Mouse (Mus musculus) heart, embryonic 15.5 days (tissue): ENCODE data around the gene Sap30bp. TPM values are rescaled to one million over a fixed set of nuclear protein-coding genes. Genes with fewer than 3 reads are reported as not detected.
A peak's percentile ranks its signal among the peaks of the same experiment; 100 is the strongest.

Experiments
- ATAC-seq: fragments of 200-750 bp; cut with Nextera tagmentation; replicated peaks from 2 replicates; pipeline ENCODE4 v1.8.0; 2017; ENCODE audit warnings: low read depth, moderate TSS enrichment; ENCODE audit not compliant: insufficient number of reproducible peaks, insufficient read depth, low FRiP score
- H3K27ac ChIP-seq: fragments of 300-500 bp; sonication (generic); 2 replicates; pipeline ENCODE4 v1.5.1; 2015; ENCODE audit warnings: mild to moderate bottlenecking, inconsistent platforms
- H3K27me3 ChIP-seq: fragments of 300-500 bp; sonication (generic); 2 replicates; pipeline ENCODE4 v1.6.1; 2015; ENCODE audit warnings: inconsistent platforms
- H3K36me3 ChIP-seq: fragments of 300-500 bp; sonication (generic); 2 replicates; pipeline ENCODE4 v1.6.1; 2015; ENCODE audit warnings: mild to moderate bottlenecking, inconsistent platforms
- H3K4me1 ChIP-seq: fragments of 300-500 bp; sonication (generic); replicated peaks from 2 replicates; pipeline ENCODE4 v1.6.1; 2015; ENCODE audit warnings: inconsistent platforms
- H3K4me2 ChIP-seq: fragments of 300-500 bp; sonication (generic); 2 replicates; pipeline ENCODE4 v1.6.1; 2015; ENCODE audit warnings: inconsistent platforms, mild to moderate bottlenecking, moderate library complexity
- H3K4me3 ChIP-seq: fragments of 300-500 bp; sonication (generic); 2 replicates; pipeline ENCODE4 v1.5.1; 2015; ENCODE audit warnings: mild to moderate bottlenecking, inconsistent platforms
- H3K9ac ChIP-seq: fragments of 300-500 bp; sonication (generic); 2 replicates; pipeline ENCODE4 v1.6.1; 2015; ENCODE audit warnings: mild to moderate bottlenecking, inconsistent platforms
- H3K9me3 ChIP-seq: fragments of 300-500 bp; sonication (generic); replicated peaks from 2 replicates; pipeline ENCODE4 v1.6.1; 2016; ENCODE audit warnings: inconsistent platforms
- WGBS: fragments of 180-500 bp; shearing (Covaris S2); methylation state at CpG from one replicate; pipeline ENCODE4 v1.1.7; 2015; ENCODE audit warnings: mixed read lengths; 5-methylcytosine and 5-hydroxymethylcytosine counted together
- polyA plus RNA-seq: library from polyadenylated mRNA; unstranded; fragments of >200 nt; fragmentation: Nextera tagmentation; extraction: Ambion mirVana; gene quantifications from 2 replicates; pipeline ENCODE4 v1.2.1, GENCODE M21; 2015

Gene Sap30bp
- polyA plus RNA-seq, 1 experiment from 2014 or later: 21.4 TPM

DNA sequence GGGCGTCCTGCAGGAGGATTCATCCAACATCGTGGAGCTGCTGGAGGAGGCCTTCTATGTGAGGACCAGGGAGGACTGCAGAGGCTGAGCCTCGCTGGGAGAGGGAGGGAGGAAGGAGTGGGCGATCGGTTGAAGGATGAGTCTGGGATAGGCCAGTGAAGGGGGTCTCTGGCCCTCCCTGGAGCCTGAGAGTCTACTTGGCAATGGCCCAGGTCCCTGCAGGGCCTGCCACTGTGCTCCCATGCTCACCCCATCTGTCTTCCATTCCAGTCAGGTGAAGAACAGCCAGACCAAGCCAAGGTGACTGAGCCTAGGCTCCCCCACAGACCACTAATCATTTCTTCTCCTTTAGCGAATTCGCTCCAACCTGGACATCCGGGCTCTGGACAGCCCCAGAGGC, 50.2 kb downstream of the Sap30bp start:
- Histone ChIP-seq H3K4me1 (no peaks in the 10 kb centered on the region), H3K36me3 (no peaks in the 10 kb centered on the region), H3K9me3 (no peaks in the 10 kb centered on the region), H3K4me3 (no peak overlapping the region), H3K9ac (no peak overlapping the region), H3K4me2 (no peak overlapping the region), H3K27ac (no peak overlapping the region), H3K27me3 (peaks cover 22% of the 10 kb centered on the region)
- WGBS: 69% methylated on average over 8 of the region's 8 CpGs
- ATAC-seq: no peak

DNA sequence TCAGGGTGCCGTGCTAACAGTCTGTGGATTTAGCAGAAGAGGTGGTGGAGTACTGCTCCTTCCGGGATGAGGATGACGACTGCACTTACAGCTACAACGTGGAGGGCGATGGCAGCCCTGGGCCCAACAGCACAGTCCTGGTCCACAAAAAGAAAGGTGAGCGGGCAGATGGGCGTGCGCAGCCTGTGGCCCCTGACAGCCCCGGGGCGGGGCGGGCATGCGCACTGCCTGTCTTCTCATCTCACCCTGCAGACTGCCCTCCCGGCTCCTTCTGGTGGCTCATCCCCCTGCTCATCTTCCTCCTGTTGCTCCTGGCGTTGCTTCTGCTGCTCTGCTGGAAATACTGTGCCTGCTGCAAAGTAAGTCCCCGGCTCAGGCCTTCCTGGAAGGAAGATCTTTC, 56.6 kb downstream of the Sap30bp start:
- H3K9me3 ChIP-seq: no peaks in the 10 kb centered on the region
- no peak overlapping the region for H3K27ac ChIP-seq
- H3K36me3 ChIP-seq: no peaks in the 10 kb centered on the region
- 21% methylated on average over 15 of the region's 15 CpGs for WGBS
- peak overlapping the region; percentile 16 for H3K4me3 ChIP-seq
- H3K4me2 ChIP-seq: peak overlapping the region; percentile 46
- H3K4me1 ChIP-seq: no peaks in the 10 kb centered on the region
- no peak overlapping the region for H3K9ac ChIP-seq
- ATAC-seq: no peak
- H3K27me3 ChIP-seq: peaks cover 16% of the 10 kb centered on the region

DNA sequence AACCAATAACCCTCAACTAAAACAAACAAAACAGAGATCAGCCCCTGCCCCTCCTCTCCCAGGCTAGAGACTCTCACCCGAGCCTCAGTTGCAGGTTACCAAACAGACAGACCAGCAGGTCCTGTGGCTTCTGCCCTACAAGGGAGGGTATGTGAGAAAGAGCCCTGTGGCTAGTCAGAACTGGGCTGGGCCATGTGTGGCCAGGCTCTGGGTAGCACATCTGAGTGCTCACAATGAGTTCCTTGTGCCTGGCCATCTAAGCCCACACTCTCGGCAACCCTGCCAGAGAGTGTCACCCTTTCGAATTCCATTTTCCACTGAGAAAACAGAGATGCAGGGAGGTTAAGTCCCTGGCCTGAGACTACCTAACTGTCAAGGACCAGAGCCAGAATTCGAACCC, 59.0 kb downstream of the Sap30bp start:
- WGBS: 65% methylated on average over 4 of the region's 4 CpGs
- Histone ChIP-seq H3K36me3 (no peaks in the 10 kb centered on the region), H3K9me3 (no peaks in the 10 kb centered on the region), H3K27ac (no peak overlapping the region), H3K9ac (no peak overlapping the region), H3K4me1 (no peaks in the 10 kb centered on the region), H3K4me2 (no peak overlapping the region), H3K27me3 (peaks cover 16% of the 10 kb centered on the region), H3K4me3 (no peak overlapping the region)
- no peak for ATAC-seq

DNA sequence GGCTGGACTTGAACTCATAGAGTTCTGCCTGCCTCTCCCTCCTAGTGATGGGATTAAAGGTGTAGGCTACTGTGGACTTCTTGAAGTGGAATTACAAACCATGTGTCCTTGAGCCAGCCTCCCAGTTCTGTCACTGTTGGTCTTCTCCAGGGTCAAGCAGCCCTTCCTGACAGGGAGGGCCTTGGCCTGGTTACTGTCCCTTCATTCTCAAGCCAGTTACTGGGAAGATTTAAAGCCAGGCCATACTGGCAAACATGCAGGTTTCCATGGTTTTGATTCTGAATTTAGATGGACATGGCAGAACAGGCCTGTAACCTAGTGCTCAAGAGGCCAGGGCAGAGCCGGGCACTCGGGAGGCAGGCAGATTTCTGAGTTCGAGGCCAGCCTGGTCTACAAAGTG, 62.2 kb downstream of the Sap30bp start:
- ATAC-seq: no peak
- no peaks in the 10 kb centered on the region for H3K4me1 ChIP-seq

DNA sequence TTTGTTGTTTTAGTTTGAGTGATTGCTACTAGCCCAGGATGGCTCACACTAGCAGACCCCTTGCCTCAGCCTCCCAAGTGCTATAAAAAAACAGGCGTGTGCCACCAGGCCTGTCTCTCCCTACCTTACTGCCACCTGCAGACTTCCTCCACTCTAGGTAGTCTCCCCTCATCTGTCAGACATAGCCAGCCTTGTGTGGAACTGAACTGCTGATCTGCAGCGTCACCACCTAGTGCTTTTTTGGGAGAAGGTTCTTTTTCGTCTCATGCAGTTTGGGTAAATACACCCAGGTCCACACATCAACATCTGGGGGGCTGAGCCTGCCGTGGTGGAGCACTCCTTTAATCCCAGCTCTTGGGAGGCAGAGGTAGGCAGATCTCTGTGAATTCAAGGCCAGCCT, 64.0 kb downstream of the Sap30bp start:
- 73% methylated on average over 4 of the region's 4 CpGs for WGBS
- Histone ChIP-seq H3K9me3 (no peaks in the 10 kb centered on the region), H3K4me2 (no peak overlapping the region), H3K4me1 (no peaks in the 10 kb centered on the region), H3K27me3 (peaks cover 12% of the 10 kb centered on the region), H3K9ac (no peak overlapping the region), H3K36me3 (no peaks in the 10 kb centered on the region), H3K27ac (no peak overlapping the region), H3K4me3 (no peak overlapping the region)
- no peak for ATAC-seq

More for the DNA sequence above, 62.2 kb downstream of the Sap30bp start:
- no peak overlapping the region for H3K9ac ChIP-seq
- no peaks in the 10 kb centered on the region for H3K36me3 ChIP-seq
- H3K4me2 ChIP-seq: no peak overlapping the region
- no peak overlapping the region for H3K27ac ChIP-seq
- WGBS: 85% methylated on average over 3 of the region's 3 CpGs
- H3K4me3 ChIP-seq: no peak overlapping the region
- H3K27me3 ChIP-seq: peaks cover 12% of the 10 kb centered on the region
- H3K9me3 ChIP-seq: no peaks in the 10 kb centered on the region

DNA sequence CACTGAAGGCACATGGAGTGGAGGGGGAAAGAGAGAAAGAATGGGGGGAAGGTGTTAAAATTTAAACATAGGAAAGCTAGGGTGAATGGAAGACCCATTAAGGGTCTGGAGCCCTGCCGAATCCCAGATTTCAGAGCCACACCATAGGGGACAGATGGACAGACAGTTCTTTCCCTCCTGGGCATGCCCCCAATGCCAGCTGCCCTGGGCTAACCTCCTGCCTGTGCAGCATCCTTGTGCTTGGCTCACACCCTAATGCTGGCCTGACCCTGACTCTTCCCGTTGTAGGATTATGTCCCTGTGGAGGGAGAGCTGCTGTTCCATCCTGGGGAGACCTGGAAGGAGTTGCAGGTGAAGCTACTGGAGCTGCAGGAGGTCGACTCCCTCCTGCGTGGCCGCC, 64.6 kb downstream of the Sap30bp start:
- no peak for ATAC-seq
- Histone ChIP-seq H3K4me3 (no peak overlapping the region), H3K27ac (no peak overlapping the region), H3K9me3 (no peaks in the 10 kb centered on the region), H3K27me3 (peaks cover 12% of the 10 kb centered on the region), H3K4me1 (no peaks in the 10 kb centered on the region), H3K36me3 (no peaks in the 10 kb centered on the region), H3K4me2 (no peak overlapping the region), H3K9ac (no peak overlapping the region)
- 71% methylated on average over 5 of the region's 5 CpGs for WGBS

DNA sequence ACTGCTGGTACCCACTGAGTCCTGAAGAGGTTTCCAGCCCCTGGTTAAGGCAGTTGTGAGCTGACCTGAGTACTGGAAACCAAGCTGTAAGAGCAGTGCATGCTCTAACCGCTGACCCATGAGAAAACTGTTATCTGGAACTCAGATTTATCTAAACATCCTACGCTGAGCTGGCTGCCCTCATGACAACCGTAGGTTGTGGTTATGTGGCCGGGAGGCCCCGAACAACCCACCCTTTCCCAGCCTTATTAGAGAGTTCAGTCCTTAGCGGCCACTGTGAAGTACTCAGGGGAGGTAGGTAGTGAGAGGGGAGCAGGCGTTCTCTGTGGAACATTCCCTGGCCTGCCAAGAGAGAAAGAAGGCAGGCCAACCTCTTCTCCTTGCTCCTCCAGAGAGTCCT, 65.9 kb downstream of the Sap30bp start:
- no peak for ATAC-seq
- Histone ChIP-seq H3K9me3 (no peaks in the 10 kb centered on the region), H3K36me3 (no peaks in the 10 kb centered on the region), H3K27me3 (peaks cover 7% of the 10 kb centered on the region; the same call in 1 of the 2 replicates), H3K9ac (no peak overlapping the region), H3K4me3 (no peak overlapping the region), H3K27ac (no peak overlapping the region), H3K4me1 (0 out of 2 replicates have a peak, but pooled peaks cover 3% of the 10 kb centered on the region), H3K4me2 (no peak overlapping the region)
- WGBS: 49% methylated on average over 7 of the region's 7 CpGs

DNA sequence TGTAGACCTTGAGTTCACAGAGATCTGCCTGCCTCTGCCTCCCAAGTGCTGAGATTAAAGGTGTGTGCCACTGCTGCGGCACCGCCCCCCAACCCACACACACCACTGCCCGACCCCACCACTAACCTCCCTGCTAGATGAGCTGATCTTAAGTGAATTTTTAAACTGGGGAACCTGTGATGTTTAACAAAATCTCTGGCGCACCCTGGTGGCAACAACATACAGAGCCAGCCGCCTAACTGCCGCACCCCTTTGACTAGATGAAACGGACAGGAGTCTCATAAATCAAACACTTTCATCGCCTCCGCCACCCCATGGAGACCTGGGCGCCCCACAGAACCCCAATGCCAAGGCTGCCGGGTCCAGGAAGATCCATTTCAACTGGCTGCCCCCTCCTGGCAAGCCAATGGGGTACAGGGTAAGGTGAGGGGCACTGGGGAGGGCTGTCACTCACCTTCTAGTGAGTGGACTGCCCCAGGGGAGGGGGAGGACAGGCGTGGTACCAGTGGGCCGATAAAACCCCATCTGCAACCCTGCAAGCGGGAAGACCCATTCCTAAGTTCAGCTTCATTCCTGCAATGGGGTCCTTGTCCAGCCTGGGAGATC, 66.6 kb downstream of the Sap30bp start:
- Histone ChIP-seq H3K27ac (no peak overlapping the region), H3K9ac (no peak overlapping the region), H3K27me3 (peaks cover 7% of the 10 kb centered on the region; the same call in 1 of the 2 replicates), H3K4me3 (no peak overlapping the region), H3K4me2 (peak overlapping the region; percentile 19; the same call in 1 of the 2 replicates), H3K36me3 (no peaks in the 10 kb centered on the region), H3K4me1 (peaks cover 6% of the 10 kb centered on the region; the same call in 1 of the 2 replicates), H3K9me3 (no peaks in the 10 kb centered on the region)
- WGBS: 10% methylated on average over 14 of the region's 14 CpGs
- no peak for ATAC-seq

DNA sequence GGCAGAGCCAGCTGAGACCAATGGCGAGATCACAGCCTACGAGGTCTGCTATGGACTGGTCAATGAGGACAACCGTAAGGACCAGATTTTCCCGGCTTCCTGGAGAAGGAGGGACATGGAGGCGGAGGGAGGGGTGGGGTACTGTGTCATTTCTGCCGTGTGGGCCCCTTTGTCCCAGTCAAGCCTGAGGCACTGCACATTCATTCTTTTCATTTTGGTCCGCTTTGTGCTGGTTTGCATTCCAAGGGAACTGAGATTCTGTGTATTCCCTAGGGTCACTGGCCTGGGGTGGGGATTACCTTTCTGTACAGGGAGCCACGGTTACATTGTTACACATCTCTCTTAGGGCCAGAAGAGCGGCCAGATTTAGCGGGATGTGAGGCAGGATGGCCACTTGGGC, 67.5 kb downstream of the Sap30bp start:
- no peaks in the 10 kb centered on the region for H3K9me3 ChIP-seq
- H3K4me1 ChIP-seq: peaks cover 14% of the 10 kb centered on the region
- WGBS: 57% methylated on average over 10 of the region's 10 CpGs
- H3K36me3 ChIP-seq: no peaks in the 10 kb centered on the region
- no peak overlapping the region for H3K9ac ChIP-seq
- H3K4me2 ChIP-seq: no peak overlapping the region
- peaks cover 7% of the 10 kb centered on the region; the same call in 1 of the 2 replicates for H3K27me3 ChIP-seq
- no peak overlapping the region for H3K27ac ChIP-seq
- no peak for ATAC-seq
- H3K4me3 ChIP-seq: no peak overlapping the region

DNA sequence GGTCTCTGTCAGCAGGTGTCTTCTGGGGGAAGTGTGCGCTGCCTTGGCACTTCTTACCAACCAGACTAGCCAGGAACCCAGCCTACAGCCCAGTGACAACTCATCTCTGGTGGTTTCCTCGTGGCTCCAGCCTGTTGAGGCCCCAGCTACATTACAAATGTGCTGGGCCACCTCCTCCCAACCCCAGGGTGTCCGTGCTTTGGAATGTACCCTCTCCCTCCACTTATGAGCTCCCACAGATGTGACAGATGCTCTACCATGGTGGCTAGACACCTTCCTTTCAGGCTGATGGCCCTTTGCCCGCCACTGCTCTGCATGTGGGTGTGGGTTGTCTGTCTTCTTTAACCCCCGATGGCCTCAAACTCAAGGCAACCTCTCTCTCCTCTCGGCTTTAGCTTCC, 68.6 kb downstream of the Sap30bp start:
- no peak overlapping the region for H3K4me3 ChIP-seq
- peaks cover 7% of the 10 kb centered on the region; the same call in 1 of the 2 replicates for H3K27me3 ChIP-seq
- H3K4me1 ChIP-seq: peaks cover 19% of the 10 kb centered on the region
- 58% methylated on average over 6 of the region's 6 CpGs for WGBS
- no peak overlapping the region for H3K9ac ChIP-seq
- H3K4me2 ChIP-seq: no peak overlapping the region
- H3K9me3 ChIP-seq: no peaks in the 10 kb centered on the region
- no peaks in the 10 kb centered on the region for H3K36me3 ChIP-seq
- H3K27ac ChIP-seq: no peak overlapping the region
- no peak for ATAC-seq

DNA sequence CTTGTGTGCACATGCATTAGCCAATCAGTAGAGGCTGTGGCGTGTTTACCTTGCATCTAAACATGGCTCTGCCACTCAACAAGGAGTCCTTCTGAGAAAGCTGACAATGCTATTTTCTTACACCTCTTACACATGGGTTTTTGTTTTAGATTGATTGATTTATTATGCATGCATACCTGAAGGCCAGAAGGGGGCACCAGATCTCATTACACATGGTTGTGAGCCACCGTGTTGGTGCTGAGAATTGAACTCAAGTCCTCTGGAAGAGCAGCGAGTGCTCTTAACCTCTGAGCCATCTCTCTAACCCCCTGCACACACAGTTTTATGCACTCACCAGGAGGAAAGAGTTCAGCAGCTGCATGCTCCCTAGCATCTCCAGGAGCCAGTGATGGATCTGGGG, 69.8 kb downstream of the Sap30bp start:
- Histone ChIP-seq H3K9ac (no peak overlapping the region), H3K27ac (no peak overlapping the region), H3K4me3 (no peak overlapping the region), H3K9me3 (no peaks in the 10 kb centered on the region), H3K27me3 (peaks cover 7% of the 10 kb centered on the region; the same call in 1 of the 2 replicates), H3K36me3 (peaks cover 10% of the 10 kb centered on the region), H3K4me2 (no peak overlapping the region), H3K4me1 (peaks cover 19% of the 10 kb centered on the region)
- WGBS: 80% methylated on average over 3 of the region's 3 CpGs
- no peak for ATAC-seq

DNA sequence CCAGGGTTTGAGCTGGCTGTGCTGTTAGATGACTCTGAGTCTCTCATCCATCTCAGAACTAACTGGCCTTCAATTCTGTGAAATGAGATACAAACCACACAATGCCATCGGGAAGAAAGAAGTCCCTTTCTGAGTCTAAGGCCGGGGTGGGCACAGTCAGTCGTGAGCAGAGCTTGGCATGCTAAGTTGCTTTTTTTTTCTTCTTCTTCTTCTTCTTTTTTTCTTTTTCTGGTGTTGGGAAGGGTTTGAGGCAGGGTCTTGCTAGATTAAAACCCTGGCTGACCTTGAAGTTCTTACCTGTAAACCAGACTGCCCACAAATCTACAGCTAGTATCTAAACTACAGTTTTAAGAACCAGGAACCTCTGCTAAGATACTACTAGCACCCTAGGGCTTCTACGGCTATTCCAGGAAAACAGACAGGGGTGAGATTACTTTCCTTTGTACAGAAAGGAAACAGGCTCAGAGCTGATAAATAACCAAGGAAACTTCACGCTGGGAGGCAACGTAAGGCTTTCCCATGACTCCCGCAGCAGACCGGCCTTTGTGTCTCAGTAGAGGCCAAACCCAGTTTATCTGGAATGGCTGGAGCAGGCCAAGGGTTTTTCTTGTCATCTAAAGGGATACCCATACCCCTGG, 71.2 kb downstream of the Sap30bp start:
- no peaks in the 10 kb centered on the region for H3K9me3 ChIP-seq
- peaks cover 7% of the 10 kb centered on the region; the same call in 1 of the 2 replicates for H3K27me3 ChIP-seq
- WGBS: 28% methylated on average over 8 of the region's 8 CpGs
- ATAC-seq: no peak
- H3K4me1 ChIP-seq: peaks cover 19% of the 10 kb centered on the region
- peak overlapping the region; percentile 86 for H3K4me2 ChIP-seq
- H3K9ac ChIP-seq: peak overlapping the region; percentile 66
- peaks cover 18% of the 10 kb centered on the region for H3K36me3 ChIP-seq
- H3K27ac ChIP-seq: peak overlapping the region; percentile 83
- peak overlapping the region; percentile 41 for H3K4me3 ChIP-seq
